Mouse (Mus musculus) erythroblast, adult 5-6 weeks (primary cell): ENCODE data around the gene Bcas1. TPM values are rescaled to one million over a fixed set of nuclear protein-coding genes. Genes with fewer than 3 reads are reported as not detected.

Experiments
- ATAC-seq: replicated peaks from 2 replicates; pipeline ENCODE4 v1.8.0; 2016; ENCODE audit warnings: moderate number of reproducible peaks, mild to moderate bottlenecking, moderate TSS enrichment, inconsistent platforms; ENCODE audit not compliant: poor library complexity, low FRiP score, severe bottlenecking
- total RNA-seq, 2 experiments: library from RNA; stranded (forward) in 1 of 2; stranded (reverse) in 1 of 2; fragments of 150-400 nt in 1 of 2; fragments of 200-764, 138-1000 nt in 1 of 2; gene quantifications; 2 replicates each; pipeline versions ENCODE4 v1.2.3 to v1.2.4; 2015 to 2017; ENCODE audit warnings: low replicate concordance in 2 of 2

Gene Bcas1
- total RNA-seq, 2 experiments from 2014 or later, result 1.3 TPM; not detected in 1

DNA sequence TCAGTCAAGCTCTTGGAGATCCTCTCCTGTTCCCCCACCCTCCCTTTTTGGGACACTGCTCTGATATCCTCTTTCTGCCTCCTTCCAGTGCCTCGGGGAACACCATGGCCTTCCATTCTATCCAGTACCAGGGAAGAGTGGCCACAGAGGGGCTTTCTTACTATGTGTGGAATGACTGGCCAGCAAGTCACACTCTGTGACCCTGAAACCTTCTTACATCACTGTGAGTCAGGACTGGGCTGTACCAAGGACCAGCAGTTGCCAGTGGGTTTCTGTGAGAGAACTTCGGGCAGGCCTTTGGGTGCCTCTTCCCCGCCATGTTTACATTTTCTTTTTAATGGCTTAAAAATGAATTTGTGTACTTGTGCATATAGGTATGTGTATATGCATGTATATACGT, 75.4 kb downstream of the Bcas1 start:
- ATAC-seq, result no peak

DNA sequence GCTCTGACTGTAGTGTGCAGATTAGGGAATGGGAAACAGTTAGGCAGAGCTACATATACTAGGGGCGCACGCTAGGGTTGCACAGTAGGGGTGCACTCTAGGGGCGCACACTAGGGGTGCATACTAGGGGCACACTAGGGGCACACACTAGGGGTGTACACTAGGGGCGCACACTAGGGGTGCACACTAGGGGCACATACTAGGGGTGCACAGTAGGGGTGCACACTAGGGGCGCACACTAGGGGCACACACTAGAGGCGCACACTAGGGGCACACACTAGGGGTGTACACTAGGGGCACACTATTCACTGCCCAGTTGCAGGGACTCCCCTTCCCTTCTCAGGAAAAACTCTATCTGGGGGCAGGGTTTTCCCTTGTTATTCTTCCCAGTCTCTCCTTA, 75.8 kb downstream of the Bcas1 start:
- ATAC-seq, result no peak

DNA sequence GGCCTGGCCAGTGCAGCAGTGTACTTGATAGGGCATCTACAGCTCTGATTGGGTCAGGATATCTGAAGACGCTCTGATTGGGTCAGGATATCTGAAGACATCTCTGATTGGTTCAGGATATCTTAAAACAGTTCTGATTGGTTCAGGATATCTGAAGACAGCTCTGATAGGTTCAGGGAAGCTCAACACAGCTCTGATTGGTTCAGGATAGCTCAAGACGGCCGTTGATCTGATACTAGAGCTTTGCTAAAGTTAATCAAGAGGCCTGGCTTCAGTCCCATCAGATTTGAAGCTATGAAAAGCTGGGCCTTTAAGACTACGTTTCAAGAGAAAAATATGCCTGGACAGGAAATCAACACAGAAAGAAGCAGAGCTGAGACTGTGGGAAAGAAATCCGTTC, 77.9 kb downstream of the Bcas1 start:
- ATAC-seq, result no peak

DNA sequence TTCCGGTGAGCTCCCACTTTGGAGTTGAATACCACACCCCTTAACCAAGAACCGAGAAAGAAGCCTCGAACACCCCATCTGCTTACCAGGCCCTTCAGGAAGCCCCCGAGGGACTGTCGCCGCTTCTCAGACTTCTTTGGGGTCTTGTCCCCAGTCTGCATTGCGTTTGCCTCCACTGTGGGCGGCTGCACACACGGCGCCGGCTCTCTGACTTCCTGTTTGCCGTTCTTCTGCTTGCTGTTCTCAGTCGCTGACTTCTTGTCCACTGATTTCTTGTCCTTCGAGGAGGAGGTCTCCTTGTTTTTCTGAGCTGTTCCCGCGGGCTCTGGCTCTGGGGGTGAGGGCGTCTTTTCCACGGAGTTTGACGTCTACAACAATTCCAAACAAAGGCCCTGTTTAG, 78.5 kb downstream of the Bcas1 start:
- no peak for ATAC-seq

DNA sequence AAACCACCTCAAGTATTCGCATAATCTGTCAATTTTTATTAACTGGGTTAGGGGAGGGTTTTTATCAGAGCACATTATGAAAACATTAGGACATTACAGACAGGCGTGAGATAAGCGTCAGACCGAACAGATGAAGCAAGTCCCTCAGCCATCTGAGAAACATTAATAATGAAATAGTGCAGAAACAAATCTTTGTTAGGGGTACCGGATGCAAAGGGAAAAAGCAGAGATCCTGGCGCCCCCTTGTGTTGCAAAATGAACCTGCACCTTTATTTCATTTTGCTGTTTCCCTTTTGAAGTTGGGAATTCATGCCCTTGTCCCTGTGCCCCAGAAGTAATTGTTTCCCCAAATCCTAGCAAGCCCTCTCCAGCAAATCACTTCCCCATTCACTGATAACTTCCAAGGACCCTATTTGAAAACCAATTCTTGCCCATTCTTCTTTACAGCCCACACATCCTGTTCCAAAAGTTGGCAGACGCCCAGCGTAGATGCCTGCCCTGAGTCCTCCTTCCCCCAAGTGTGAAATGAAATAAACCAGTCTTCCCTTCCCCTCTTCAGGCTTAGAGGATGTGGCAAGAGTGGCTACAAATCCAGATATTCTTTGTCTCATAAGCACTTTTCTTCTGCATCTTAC, 80.4 kb downstream of the Bcas1 start:
- ATAC-seq, result no peak

DNA sequence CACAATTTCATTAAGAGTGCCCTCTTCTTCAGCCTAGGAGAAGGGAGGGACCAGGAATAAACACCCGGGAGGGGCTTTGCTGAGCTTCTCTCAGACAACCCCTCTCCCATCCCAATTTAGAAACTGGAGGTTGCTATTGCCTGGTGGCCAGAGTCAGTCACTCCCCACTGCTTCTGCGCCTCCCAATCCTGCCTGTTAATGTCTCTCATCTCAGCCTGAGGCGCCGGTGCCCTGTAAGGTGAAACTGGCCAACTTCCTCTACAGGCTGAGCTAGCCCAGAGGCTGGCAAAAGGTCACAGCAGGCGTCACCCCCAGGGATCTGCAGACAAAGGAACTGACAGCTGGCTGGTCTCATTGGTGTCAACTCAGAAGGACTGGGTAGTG, 82.2 kb downstream of the Bcas1 start:
- no peak for ATAC-seq

DNA sequence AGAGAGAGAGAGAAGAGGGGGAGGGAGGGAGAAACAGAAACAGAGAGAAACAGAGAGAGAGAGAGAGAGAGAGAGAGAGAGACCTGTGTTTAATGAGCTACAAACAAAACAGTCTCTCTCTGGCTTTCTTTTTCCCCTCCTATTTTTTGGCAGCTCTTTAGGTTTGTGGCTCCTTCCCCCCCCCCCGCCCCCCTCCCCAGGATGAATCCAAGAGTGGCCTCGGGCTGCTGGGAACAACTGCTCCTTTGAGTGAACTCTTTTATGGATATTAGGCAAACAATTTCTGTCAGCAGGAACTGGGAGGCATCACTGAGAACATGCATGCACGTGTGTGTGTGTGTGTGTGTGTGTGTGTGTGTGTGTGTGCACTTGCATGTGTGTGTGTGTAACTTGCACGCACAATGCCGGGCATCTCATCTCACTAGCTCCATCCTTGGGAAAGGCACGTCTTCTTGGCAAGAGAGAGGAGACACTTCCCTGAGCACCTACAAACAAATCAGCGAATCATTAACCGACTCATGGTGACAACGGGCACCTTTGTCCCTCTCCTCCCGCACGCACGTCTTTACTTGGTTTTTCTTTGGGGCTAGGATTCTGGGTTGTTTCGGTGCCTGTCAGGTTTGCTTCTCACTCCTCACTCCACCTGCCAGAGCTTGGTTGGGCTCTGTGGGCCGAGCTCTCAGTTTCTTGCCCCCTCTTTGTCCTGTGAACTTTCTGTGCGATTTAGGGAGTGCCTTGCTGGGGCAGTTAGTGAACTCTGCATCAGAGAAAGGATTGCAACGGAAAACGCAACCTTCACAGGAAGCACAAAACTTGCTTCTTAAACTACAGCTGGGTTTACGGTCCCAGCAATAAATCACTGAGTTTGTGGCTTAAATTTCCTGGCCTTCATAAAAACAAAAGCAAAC, 82.9 kb downstream of the Bcas1 start:
- no peak for ATAC-seq

DNA sequence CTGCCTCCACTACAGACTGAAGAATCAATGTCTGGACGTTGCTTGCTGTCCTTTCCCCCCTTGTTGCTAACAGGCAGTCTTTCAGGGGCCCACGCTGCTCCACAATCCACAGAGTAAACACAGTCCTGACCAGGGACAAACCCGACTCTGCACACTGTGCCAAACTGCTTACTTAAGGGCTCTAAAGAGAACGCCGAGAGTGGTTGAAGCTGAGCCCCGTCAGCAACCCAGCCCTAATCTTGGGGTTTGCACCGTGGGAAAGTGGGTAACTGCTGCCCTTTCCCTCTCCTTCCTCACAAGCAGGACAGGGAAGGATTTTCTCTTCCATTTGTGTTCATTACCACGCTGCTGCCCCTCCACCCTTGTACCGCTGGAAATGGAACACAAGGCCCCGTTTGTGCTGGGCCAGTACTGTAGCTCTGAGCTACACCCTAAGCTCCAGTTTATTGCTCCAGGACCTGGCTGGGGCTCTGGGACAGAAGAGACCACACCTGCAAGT, 83.8 kb downstream of the Bcas1 start:
- ATAC-seq, result no peak

DNA sequence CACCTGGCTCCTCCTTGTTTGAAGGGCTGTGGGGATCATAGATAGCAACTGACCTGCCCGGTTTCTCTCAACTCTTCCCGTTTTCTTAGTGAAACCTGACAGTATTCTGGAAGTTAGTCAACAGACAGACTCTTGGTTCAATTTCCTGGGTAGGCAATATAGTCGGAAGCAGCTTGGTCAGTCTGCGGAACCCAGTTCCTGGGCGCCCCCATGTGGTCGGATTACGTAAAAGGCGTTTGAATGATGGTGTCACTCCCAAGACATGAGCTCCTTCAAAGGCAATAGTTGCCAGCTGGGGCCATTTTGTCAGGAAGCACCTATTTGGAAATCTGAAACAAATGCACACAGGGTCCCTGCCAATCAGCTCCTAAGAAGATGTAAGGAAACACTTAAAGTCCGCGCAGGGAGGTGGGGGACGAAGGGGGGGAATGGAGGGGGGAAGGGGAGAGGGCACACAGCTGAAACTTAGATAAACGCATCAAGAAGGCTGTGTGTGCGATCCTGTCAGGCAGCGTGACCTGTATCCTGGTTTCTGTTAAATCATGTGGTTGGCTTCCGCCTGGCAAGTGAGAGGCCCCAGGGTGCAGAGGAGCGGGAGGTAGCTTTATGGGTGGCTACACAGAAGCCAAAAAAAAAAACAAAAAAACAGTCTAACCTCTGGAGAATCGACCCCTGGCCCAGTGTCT, 84.4 kb downstream of the Bcas1 start:
- ATAC-seq, result no peak

DNA sequence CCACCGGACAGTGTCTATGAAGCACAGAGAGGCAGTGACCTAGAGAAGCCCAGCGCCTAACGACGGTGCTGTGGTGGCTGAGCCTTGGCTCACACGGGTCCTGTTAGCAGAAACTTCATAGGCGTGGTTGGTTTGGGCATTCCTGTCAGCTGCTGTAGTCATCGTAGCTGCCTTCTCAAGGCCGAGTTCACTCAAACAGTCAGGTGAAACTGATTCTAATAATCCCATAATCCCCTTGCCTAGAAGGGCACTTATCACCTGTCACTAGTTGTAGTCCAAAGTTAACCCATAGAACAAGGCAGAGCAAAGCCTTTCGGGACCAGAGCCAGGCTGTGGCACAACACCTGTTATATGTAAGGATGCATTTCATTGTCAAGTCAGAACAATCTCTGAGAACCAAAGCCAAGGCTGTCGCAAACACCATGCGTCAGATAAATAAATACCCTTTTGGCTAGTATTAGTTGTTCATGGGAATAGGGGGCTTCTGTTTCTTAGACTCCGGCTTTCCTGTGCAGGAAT, 85.3 kb downstream of the Bcas1 start:
- ATAC-seq, result no peak

DNA sequence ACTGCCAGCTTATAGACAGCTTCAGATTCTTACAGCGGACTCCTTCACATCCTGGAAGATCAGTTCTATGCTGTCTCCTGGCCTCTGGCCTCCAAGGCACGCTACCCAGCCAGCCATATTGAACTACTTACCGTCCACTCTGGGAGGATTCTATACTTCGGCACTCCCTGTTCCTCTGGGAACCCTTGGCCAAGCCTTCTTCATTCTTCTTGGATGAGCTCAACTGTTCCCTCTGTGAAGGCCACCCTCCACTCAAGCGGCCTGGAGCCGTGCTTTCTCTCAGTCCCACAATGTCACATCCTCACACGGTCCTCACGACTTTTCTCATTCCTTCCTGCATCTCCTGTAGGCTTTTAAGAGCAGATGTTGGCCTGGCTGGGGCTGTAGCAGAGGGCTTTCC, 86.5 kb downstream of the Bcas1 start:
- ATAC-seq, result no peak

DNA sequence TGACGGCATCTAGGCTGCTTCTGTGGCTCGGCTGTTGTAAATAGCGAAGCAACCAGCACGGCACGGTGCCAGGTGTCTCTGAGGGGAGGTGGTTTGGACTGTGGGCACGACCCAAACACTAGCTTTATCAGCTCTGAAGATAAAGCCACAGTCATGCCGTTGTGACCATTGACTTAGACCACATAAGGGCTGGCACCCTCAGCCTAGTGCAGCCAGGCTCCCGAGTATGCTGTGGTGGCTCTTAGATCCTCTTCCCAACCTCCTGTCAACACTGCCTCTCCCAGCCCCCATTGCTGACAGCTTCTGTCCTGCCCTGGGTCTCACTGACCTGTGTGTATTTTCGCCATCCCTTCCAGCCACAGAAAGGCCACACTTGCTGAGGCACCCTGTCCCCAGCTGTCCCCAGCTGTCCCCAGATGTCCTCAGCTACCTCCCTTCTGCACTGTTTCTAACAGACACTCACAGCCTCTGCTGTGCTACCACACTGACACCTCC, 91.3 kb downstream of the Bcas1 start:
- ATAC-seq, result no peak

DNA sequence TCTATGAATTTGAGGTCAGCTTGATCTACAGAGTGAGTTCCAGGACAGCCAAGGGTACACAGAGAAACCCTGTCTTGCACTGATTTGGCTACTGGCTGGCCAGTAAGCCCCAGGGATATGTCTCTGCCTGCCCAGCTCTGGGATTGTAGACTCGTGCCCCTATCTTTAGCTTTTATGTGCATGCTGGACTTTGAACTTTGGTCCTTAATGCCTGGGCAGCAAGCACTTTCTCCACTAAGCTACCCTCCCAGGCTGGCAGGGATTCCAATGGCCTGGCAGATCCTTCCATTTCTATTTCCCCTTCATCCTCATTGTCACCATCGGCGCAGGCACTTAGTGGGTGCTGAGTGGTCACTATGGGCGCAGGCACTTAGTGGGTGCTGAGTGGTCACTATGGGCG, 92.5 kb downstream of the Bcas1 start:
- no peak for ATAC-seq

DNA sequence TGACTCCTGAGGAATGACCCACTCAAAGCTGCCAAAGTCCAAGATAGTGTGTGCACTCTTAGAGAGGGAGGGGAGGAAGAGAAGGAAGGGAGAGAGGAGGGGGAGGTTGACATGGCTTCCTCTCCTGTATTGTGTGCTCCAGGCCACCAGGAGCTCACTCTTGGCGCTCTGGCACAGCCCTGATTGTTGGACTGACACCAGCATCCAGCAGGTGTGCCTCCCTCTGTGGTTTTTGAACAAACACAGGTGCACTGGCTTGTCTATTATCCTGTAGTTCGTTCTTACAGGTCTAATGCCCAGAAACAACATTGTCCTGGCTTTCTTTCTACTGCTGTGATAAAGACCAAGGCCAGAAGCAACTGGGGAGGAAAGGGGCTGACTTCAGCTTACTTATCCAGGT, 95.8 kb downstream of the Bcas1 start:
- no peak for ATAC-seq

DNA sequence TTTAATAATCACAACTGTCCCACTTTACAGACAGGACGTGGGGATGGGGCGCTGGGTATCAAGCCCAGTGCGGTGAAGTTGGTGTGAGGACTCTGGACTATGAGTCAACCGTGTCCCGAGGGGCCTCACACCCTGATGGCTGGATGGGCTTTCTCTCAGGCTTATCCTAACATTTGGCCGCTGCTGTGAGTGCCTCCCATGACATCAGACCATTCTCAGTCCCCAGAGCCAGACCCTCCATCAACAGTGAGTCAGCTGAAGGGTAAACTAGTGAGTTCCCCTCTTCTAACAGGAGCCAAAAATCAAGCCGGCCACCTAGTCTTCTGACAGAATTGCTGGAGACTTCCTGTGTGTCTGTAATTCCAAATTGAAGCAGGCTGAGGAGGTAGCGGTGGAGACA, 97.2 kb downstream of the Bcas1 start:
- ATAC-seq, result no peak

DNA sequence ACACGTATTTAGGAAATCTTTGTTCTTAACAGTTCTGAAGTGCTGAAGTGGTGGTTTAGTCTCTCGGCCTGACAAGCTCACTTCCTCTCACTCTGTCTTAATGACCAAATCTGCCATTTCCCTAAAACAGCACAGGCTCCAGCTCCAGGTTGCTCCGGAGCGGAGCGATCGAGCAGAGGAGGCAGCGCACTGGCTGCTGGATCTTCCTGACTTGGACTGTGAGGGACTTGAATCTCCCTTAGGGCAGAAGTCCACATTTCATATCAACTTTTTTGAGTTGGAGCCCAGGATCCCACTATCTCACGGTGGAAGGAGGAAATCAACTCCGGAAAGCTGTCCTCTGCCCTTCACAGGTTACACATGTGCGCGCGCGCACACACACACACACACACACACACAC, 97.7 kb downstream of the Bcas1 start:
- ATAC-seq, result no peak

DNA sequence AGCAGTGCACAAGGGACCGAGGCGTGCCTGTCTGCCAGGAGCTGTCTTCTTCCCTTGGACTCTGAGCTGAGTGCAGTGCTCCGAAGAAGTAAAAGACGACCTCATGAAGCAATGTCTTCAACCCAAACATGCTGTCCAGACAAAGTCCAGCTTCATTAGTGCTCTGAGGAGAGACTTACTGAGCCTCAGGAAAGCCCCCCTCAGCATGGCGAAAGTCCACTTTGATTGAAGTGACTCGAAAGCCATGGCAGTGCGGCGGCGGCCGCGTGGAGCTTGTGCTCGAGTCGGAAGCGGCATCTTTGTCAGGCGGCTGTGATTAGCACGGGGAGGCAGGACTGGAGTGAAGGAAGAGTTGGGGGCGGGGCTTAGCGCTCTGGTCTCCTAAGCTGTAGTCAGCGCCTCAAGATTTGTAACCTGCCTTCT, 103.7 kb downstream of the Bcas1 start:
- no peak for ATAC-seq

DNA sequence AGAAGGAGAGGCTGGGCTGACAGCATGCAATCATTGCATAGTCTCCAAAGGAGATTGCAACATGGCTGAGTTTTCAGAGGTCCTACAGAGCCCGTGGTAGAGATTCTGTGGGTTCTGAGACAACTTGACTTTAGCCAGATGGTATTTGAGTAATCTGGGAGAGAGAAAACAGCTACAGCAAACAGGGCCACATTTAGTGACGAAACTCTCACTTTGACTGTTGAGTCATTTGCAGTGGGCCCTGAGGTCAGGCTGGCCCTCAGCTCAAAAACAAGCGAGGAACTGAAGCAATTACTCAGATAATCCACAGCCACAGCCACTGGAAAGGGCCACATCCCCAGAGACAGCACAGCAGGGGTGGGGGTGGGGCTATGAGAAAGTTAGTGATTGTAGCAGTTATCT, 105.6 kb downstream of the Bcas1 start:
- ATAC-seq, result no peak

DNA sequence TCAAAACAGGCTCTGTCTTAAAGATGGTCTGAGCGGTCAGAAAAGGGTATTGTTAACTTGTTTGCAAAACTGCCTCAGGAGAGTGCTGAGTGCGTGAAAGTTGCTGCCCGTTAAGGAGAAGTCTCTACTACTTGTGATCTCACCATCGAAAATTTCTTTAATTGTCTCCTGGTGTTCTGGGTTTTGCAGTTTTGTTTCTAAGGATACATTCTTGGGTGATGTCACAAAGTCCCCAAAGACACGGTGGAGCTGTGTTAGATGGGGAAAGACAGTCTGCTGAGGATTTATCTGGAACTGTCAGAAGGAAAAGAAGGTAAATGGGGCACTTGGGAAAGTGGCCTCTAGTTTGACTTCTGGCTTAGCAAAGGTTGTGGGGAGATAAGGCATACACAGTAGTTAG, 106.1 kb downstream of the Bcas1 start:
- ATAC-seq, result no peak
